In genomic region chr4:88194256-88194655, GRCm38 (mm10) we compare ENCODE assay signal across 16 mouse cellular contexts.
"Had no signal": no experiment of that assay in that cellular context is flagged by ENCODE, and none has a peak within 500 bp of the region (broad histone marks: within the 10 kb centered on the region; RNA-seq: fewer than 3 reads in every experiment).

No protein-coding gene starts in this region.

- ATAC-seq: liver, postnatal 0 days; lung, postnatal 0 days; midbrain, embryonic 16.5 days had no signal

- H3K27me3 ChIP-seq: limb, embryonic 12.5 days; limb, embryonic 15.5 days; midbrain, embryonic 12.5 days had no signal

- DNase-seq: kidney, postnatal 25 days; layer of hippocampus, adult 9-11 months; liver, postnatal 0 days; lung, embryonic 14.5 days; thymus, adult 18-20 months; thymus, postnatal 36 days had no signal

- H3K9ac ChIP-seq: limb, embryonic 12.5 days; limb, embryonic 15.5 days; liver, embryonic 14.5 days; liver, postnatal 0 days; lung, embryonic 14.5 days; midbrain, embryonic 12.5 days had no signal

- H3K4me3 ChIP-seq: layer of hippocampus, adult 2 months; limb, embryonic 12.5 days; limb, embryonic 15.5 days; midbrain, embryonic 12.5 days had no signal

- H3K27ac ChIP-seq: kidney, postnatal 0 days; layer of hippocampus, adult 2 months; limb, embryonic 12.5 days; limb, embryonic 15.5 days; liver, embryonic 14.5 days; macrophage; midbrain, embryonic 12.5 days had no signal

- H3K36me3 ChIP-seq: limb, embryonic 12.5 days; limb, embryonic 15.5 days; midbrain, embryonic 12.5 days had no signal

- H3K4me1 ChIP-seq: limb, embryonic 12.5 days; limb, embryonic 15.5 days; midbrain, embryonic 12.5 days had no signal

- H3K9me3 ChIP-seq: limb, embryonic 12.5 days; limb, embryonic 15.5 days; midbrain, embryonic 12.5 days had no signal

- H3K4me2 ChIP-seq: limb, embryonic 12.5 days; limb, embryonic 15.5 days; liver, embryonic 11.5 days; lung, embryonic 14.5 days; midbrain, embryonic 12.5 days had no signal
